Mouse (Mus musculus): Measurements from ENCODE around the gene B4galnt2.

- TF ChIP-seq CTCF (IDR thresholded peaks at IDR 0.05; ENCODE audit: insufficient read depth, low read length), result no peak
- no peak for TF ChIP-seq POLR2A (IDR thresholded peaks at IDR 0.05; ENCODE audit: borderline replicate concordance, extremely low read depth, low read depth, low read length)
Measured at GRCm38 (mm10) chr11:95916426-95916825, 1.7 kb upstream of the B4galnt2 start.

All from lung, adult 2 months (tissue).